Mouse (Mus musculus) forebrain, embryonic 12.5 days (tissue): ENCODE measurements at regions not wholly inside any gene's neighbourhood (a gene's known extent, or its start where the extent isn't known, plus 50 kb on each side); places are given as distances from the start of the nearest gene placed in this dataset.

Experiments
- ATAC-seq: fragments of 200-750 bp; cut with Nextera tagmentation; 2 replicates; pipeline ENCODE4 v1.8.0; 2017; ENCODE audit warnings: moderate TSS enrichment; ENCODE audit not compliant: low FRiP score
- H3K27ac ChIP-seq: fragments of 300-500 bp; sonication (generic); 2 replicates; pipeline ENCODE4 v1.5.1; 2016; ENCODE audit warnings: mild to moderate bottlenecking
- H3K27me3 ChIP-seq: fragments of 300-500 bp; sonication (generic); 2 replicates; pipeline ENCODE4 v1.6.1; 2016; ENCODE audit warnings: mild to moderate bottlenecking
- H3K36me3 ChIP-seq: fragments of 300-500 bp; sonication (generic); replicated peaks from 2 replicates; pipeline ENCODE4 v1.6.1; 2016; ENCODE audit warnings: mild to moderate bottlenecking
- H3K4me1 ChIP-seq: fragments of 300-500 bp; sonication (generic); 2 replicates; pipeline ENCODE4 v1.6.1; 2016
- H3K4me2 ChIP-seq: fragments of 300-500 bp; sonication (generic); 2 replicates; pipeline ENCODE4 v1.6.1; 2016; ENCODE audit warnings: mild to moderate bottlenecking, moderate library complexity
- H3K4me3 ChIP-seq: fragments of 300-500 bp; sonication (generic); replicated peaks from 2 replicates; pipeline ENCODE4 v1.5.1; 2016; ENCODE audit warnings: mild to moderate bottlenecking
- H3K9ac ChIP-seq: fragments of 300-500 bp; sonication (generic); 2 replicates; pipeline ENCODE4 v1.6.1; 2016; ENCODE audit warnings: mild to moderate bottlenecking
- H3K9me3 ChIP-seq: fragments of 300-500 bp; sonication (generic); 2 replicates; pipeline ENCODE4 v1.6.1; 2016
- WGBS: fragments of 180-500 bp; shearing (Covaris S2); methylation state at CpG from one replicate; pipeline ENCODE4 v1.1.7; 2016; 5-methylcytosine and 5-hydroxymethylcytosine counted together

DNA sequence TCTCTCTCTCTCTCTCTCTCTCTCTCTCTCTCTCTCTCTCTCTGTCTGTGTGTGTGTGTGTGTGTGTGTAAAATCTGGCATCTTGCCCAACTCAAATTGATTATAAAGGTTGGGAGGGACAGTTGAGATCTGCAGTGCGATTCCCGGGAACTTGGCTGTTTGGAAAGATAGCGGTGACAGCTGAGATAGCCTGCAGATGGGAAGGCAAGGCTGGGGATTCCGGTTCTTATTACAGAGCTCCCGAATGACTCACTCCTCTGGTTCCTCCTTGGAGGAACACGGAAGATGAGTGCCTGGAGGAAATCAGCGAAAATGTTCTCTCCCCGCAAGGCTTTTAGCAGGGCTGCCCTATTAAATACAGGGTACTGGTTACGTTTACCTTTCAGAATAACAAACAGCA is 81.2 kb upstream of the Rai2 start:
- Histone ChIP-seq H3K4me1 (no peaks in the 10 kb centered on the region), H3K4me2 (no peak overlapping the region), H3K9me3 (no peaks in the 10 kb centered on the region), H3K27ac (no peak overlapping the region), H3K9ac (no peak overlapping the region), H3K4me3 (no peak overlapping the region), H3K27me3 (0 out of 2 replicates have a peak, but pooled peaks cover 14% of the 10 kb centered on the region), H3K36me3 (no peaks in the 10 kb centered on the region)
- 72% methylated on average over 9 of the region's 9 CpGs for WGBS
- ATAC-seq = no peak

DNA sequence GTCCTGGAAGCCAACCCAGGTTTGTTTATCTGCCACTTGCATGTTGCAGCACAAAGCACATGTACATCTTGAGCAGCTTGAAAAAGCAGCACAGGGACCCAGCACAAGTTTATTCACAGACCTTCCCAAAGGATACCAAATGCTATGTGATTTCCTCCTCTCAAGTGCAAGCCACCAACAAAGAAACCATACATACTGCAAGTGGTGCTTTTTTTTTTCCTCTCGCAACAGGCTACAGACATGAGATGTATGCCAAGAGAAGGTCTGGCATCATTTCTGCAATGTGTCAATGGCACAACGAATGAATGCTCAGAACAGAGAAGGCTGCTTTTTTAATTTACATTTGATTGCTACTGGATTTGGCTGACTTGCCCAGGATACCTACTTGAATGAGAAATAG is 63.8 kb upstream of the Rai2 start:
- WGBS = 68% methylated on average over 2 of the region's 2 CpGs
- Histone ChIP-seq H3K4me3 (no peak overlapping the region), H3K4me2 (no peak overlapping the region), H3K27me3 (peaks cover 27% of the 10 kb centered on the region), H3K27ac (no peak overlapping the region), H3K4me1 (no peaks in the 10 kb centered on the region), H3K9me3 (no peaks in the 10 kb centered on the region), H3K36me3 (no peaks in the 10 kb centered on the region), H3K9ac (no peak overlapping the region)
- no peak for ATAC-seq

DNA sequence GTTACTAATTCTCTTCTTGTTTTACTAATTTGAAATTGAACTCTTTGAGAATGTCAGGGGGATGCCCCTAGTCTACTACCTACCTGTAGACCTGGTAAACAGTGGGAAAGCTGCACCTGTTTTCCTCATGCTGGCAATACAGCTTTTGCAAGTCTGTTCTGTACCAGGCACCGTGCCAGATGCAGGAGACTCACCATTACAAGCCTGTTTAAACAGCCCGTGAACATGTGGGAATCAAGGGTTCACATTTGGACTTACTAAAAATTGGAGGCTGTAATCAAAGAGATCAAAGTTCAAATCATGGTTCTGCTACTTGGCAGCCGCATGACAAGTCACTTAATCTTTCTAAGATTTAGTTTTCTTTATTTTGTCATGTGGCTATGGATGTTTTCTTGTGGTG is 56.8 kb upstream of the Rai2 start:
- Histone ChIP-seq H3K36me3 (no peaks in the 10 kb centered on the region), H3K4me1 (no peaks in the 10 kb centered on the region), H3K27ac (no peak overlapping the region), H3K9me3 (no peaks in the 10 kb centered on the region), H3K4me2 (no peak overlapping the region), H3K4me3 (no peak overlapping the region), H3K9ac (no peak overlapping the region), H3K27me3 (peaks cover 29% of the 10 kb centered on the region)
- no peak for ATAC-seq
- 83% methylated on average over 3 of the region's 3 CpGs for WGBS

DNA sequence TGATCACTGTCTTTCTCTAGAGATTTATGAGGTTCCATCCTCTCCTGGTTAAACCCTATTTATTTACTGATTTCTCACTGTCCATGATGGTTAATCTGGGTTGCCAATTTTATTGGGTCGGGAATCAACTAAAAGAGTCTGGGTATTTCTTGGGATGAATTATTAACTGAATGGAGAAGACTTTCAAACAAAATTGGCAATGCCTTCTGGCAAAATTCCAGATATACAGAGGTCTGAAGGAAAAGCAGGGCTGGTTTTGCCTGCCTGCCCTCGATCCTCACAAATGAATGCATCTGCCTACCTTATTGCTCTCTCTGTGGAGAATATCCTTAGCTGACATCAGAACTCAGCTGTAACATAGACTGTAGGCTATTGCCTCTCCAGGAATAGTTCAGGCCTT is 54.9 kb upstream of the Rai2 start:
- H3K27ac ChIP-seq = no peak overlapping the region
- H3K9me3 ChIP-seq = no peaks in the 10 kb centered on the region
- no peak for ATAC-seq
- H3K4me2 ChIP-seq = no peak overlapping the region
- WGBS = 88% methylated on average over 2 of the region's 2 CpGs
- H3K36me3 ChIP-seq = no peaks in the 10 kb centered on the region
- no peaks in the 10 kb centered on the region for H3K4me1 ChIP-seq
- peaks cover 31% of the 10 kb centered on the region for H3K27me3 ChIP-seq
- H3K4me3 ChIP-seq = no peak overlapping the region
- no peak overlapping the region for H3K9ac ChIP-seq
